Mouse (Mus musculus): ENCODE measurements around the gene Omp. TPM values are rescaled to one million over a fixed set of nuclear protein-coding genes. Genes with fewer than 3 reads are reported as not detected.
"Not testable (repeated sequence)": the region's sequence is repeated elsewhere in the genome, so short reads cannot be mapped to it uniquely, and the experiment has no call there.

The Omp gene
- polyA plus RNA-seq (2012; rRNA removed) = 9.2 and 12.1 TPM in 2 replicates

GRCm38 (mm10) chr7:98145402-98145801, at the start of gene Omp:
TSS of gene Omp (minus strand) at chr7:98145502.
- no peak for DNase-seq (ENCODE audit: low read depth)

- DNase-seq (ENCODE audit: low read depth) = no peak
Measured at GRCm38 (mm10) chr7:98194026-98194792, 48.9 kb upstream of the Omp start.

GRCm38 (mm10) chr7:98193515-98194025, 48.3 kb upstream of the Omp start:
- DNase-seq (ENCODE audit: low read depth) = no peak

DNA sequence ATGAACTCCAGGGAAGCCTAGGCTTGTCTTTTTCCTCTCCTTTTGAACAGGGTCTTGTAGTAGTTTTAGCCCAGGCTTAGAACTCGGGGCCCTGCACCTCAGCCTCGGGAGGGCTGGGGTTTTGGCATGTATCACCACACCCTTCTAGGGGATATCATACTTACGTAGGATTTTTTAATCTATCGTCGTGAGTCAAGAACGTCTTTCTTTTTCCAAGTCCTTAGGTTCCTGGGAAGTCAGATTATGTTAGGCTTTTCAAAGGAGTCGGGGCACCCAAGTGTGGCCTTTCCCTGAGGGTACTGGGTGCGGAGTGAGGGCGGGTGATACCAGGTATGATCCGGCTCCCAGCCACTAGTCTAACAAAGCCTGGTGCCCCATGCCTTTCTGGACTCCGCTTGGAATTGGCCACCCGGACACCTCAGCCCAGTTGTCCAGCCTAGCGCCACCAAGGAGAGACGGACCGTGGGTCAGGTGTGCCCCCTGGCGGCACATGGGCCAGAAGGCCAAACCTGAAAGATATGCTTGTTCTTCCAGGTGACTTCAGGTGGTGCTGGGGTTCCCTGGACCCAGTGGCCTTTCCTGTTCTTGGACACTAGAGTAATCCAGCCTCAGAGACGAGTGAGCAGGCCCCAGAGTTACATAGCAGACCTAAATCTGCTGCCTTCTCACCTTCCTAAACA, 46.4 kb upstream of the Omp start:
- DNase-seq (ENCODE audit: low read depth) = no peak

DNA sequence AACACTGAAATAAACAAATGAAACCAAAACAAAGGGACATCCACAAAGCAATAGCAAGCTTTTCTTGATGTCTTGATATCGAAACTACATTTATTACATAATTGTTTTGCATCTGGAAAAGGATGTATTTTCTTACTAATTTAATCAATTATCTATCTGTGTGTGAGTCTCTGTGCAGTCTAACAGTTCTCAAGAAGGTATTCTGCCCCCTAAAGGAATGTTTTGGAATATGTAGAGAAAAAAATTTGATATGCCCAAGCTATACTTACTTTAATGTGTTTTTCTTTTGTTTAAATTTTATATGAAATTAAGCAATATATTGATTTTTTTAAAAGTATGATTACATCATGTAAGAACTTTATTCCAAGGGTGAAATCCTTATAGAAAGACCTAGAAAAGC, 45.3 kb upstream of the Omp start:
- DNase-seq (ENCODE audit: low read depth) = no peak

- DNase-seq (ENCODE audit: low read depth) = no peak
Measured at GRCm38 (mm10) chr7:98189745-98190144, 44.4 kb upstream of the Omp start.

DNA sequence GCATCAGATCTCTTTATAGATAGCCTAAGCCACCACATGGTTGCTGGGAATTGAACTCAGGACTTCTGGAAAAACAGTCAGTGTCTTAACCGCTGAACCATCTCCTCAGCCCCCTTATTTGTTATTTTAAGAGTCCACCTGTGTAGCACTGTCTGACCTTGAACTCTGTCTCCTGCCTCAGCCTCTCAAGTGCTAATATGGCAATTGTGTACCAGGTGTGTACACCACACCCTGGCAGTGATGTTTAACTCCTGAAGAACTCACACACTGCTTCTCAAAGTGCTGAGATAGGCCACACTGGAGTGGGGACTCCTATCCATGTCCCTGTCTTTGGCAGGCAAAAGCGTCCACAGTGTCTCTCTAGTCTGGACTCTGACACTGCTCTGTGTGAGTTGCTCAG, 43.4 kb upstream of the Omp start:
- no peak for DNase-seq (ENCODE audit: low read depth)

- DNase-seq (ENCODE audit: low read depth) = no peak
Measured at GRCm38 (mm10) chr7:98188238-98188637, 42.9 kb upstream of the Omp start.

DNA sequence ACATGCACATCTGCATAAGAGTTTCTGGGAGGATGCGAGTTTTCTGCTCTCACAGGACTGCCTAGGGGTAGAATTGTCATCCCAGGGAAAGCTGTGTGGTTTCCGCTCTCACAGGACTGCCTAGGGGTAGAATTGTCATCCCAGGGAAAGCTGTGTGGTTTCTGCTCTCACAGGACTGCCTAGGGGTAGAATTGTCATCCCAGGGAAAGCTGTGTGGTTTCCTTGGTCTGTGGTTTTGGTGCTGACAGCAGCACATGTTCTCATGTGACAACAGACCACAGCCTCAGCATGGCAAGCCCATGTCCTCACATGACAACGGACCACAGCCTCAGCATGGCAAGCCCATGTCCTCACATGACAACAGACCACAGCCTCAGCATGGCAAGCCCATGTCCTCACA, 42.0 kb upstream of the Omp start:
- DNase-seq (ENCODE audit: low read depth) = not testable (repeated sequence)

DNA sequence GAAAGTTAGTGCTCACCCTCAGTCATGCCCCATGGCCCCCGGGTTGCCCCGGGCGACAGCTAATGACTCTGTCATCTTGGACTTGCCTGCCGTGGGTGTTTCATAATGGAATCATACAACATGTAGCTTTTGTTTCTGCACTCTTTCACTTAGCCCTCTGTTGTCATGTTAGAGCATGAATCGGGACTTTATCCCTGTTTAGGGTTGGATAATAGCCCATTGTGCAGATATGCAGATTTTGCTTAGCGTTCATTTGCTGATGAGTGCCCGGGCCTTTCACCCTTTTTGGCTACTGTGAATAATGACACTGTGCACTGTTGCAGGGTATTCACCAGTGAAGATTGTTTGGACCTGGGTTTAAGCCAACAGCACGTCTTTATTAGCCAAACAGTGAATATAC, 41.3 kb upstream of the Omp start:
- DNase-seq (ENCODE audit: low read depth) = no peak

- no peak for DNase-seq (ENCODE audit: low read depth)
Measured at GRCm38 (mm10) chr7:98185326-98185725, 40.0 kb upstream of the Omp start.

- DNase-seq (ENCODE audit: low read depth) = no peak
Measured at GRCm38 (mm10) chr7:98178560-98179231, 33.4 kb upstream of the Omp start.

DNA sequence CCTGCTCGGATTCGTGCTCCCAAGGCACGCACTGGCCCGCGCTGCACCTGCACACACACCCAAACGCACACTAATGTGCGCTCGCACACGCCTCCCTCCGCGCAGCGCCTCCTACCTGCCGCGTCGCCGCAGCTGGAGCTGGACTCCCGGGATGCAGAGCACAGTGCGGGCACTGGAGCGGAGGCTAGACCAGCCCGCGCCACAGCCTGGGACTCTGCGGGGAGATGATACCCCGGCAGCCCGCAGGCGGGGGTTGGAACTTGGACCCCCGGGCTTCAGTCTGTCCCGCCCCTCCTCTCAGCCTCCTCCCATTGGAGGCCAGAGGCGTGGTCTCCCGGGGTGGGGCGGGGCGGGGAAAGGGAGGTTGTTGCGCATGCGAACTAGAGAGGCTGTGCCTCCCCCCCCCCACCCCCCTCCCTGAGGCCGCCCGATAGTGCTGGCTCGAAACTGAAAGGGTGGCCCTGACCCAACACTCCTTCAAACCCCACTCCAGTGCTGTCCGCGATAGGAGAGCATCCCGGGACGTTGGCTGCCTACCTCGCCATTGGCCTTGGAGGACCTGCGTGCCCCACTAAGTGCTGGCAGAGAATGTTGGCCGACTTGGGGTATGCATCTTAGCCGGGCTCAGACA, 32.7 kb upstream of the Omp start, which contains the start of gene Capn5:
Capn5 (minus strand) TSS at position 346 of the 631 bp plus-strand sequence.
- no peak for DNase-seq (ENCODE audit: low read depth)

GRCm38 (mm10) chr7:98177566-98177928, 32.2 kb upstream of the Omp start:
- no peak for DNase-seq (ENCODE audit: low read depth)

DNA sequence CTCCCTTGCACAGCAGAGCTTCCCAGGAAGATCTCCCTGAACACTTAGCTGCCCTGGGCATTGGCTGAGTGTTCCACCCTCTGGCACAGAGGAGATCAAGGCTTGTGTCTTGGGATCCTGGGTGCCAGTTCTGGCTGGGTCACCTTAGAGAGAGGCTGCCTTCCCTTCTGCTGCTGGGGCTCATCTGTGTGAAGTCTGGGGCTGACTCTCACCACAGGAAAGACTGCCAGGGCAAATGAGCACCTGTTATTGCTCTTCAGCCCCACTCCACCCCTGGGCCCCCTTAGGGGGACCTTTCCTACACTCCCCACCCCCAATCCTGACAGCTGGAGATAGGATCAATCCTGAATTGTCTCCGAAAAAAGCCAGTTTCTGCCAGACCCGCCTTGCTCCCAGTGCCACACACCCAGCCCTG, 31.8 kb upstream of the Omp start:
- DNase-seq (ENCODE audit: low read depth) = no peak

DNA sequence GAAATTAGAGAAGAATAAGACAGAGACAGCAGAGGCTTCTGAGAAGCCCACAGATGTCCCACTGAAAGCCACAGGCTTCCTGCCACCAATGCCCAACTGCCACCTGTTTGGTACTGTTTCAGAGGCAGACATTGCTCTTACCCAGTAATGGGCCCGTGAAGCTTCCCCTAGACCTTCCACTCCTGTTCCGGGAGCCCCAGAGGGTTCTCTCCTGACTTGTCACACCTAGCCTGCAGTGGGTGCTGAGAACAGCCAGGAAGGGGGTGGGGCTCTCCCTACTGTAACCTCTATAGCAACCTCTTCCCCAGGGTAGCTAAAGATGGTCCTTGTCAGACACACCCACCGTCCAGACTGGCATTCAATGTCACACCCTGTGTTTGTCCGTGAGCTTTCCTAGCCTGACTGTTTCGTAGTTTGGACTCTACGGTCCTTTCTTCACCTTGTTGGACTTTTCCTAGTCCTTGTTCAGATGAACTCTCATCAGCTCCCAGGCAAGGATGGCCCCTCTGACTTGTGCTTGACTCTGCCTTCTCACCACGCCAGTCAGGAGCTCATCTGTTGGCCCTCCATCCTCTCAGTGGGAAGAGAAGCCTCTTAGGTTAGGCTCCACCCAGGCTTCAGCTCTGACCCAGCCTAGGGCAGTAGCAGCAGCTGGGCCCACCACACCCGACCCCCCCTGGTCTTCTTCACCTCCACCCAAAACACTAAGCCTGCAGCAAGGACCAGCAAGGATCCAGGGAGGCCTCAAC, 31.2 kb upstream of the Omp start:
- DNase-seq (ENCODE audit: low read depth) = no peak

GRCm38 (mm10) chr7:98174883-98175755, 29.8 kb upstream of the Omp start:
- DNase-seq (ENCODE audit: low read depth) = no peak

GRCm38 (mm10) chr7:98173408-98173807, 28.1 kb upstream of the Omp start:
- DNase-seq (ENCODE audit: low read depth) = no peak

DNA sequence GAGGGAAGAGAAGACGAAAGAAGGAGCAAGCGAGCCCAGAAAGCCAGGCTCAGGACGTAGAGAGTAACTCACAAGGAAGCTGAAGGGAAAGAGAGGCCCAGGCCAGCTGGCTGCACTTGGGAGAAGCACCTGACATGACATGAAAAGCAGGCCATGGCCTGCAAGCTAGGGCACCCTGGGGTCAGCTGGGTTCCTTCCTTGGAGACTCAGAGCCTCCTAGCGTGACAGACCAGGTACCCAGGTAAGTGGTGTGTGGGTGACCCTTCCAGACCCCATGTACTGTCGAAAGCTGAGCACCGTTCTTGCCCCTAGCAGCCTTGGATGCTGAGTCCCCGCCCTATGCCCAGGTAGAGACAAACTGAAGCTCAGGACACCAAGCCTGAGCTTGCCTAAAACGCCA, 27.4 kb upstream of the Omp start:
- DNase-seq (ENCODE audit: low read depth) = no peak
